Mouse (Mus musculus): ENCODE data around the gene Clp1.

GRCm38 (mm10) chr2:84762818-84763217, 35.7 kb upstream of the Clp1 start:
- TF ChIP-seq CTCF (IDR thresholded peaks at IDR 0.05) (no peak), EP300 (IDR thresholded peaks at IDR 0.05) (no peak)

Data from lung, postnatal 0 days (tissue).